Mouse (Mus musculus) lung, embryonic 15.5 days (tissue): Measurements from ENCODE around the gene Pitpnc1. TPM values are rescaled to one million over a fixed set of nuclear protein-coding genes. Genes with fewer than 3 reads are reported as not detected.

ENCODE experiments used
- ATAC-seq: fragments of 200-750 bp; cut with Nextera tagmentation; 2 replicates; pipeline ENCODE4 v1.8.0; 2017; ENCODE audit warnings: moderate number of reproducible peaks, borderline replicate concordance; ENCODE audit not compliant: low FRiP score, low TSS enrichment; ENCODE audit errors: extremely low read depth
- H3K27ac ChIP-seq: fragments of 300-500 bp; sonication (generic); 2 replicates; pipeline ENCODE4 v1.5.1; 2015; ENCODE audit warnings: moderate library complexity, mild to moderate bottlenecking, inconsistent platforms
- H3K27me3 ChIP-seq: fragments of 300-500 bp; sonication (generic); 2 replicates; pipeline ENCODE4 v1.6.1; 2015; ENCODE audit warnings: inconsistent platforms
- H3K36me3 ChIP-seq: fragments of 300-500 bp; sonication (generic); 2 replicates; pipeline ENCODE4 v1.6.1; 2015; ENCODE audit warnings: inconsistent platforms
- H3K4me1 ChIP-seq: fragments of 300-500 bp; sonication (generic); 2 replicates; pipeline ENCODE4 v1.6.1; 2015; ENCODE audit warnings: inconsistent platforms
- H3K4me2 ChIP-seq: fragments of 300-500 bp; sonication (generic); 2 replicates; pipeline ENCODE4 v1.6.1; 2015; ENCODE audit warnings: inconsistent platforms, mild to moderate bottlenecking, moderate library complexity
- H3K4me3 ChIP-seq: fragments of 300-500 bp; sonication (generic); 2 replicates; pipeline ENCODE4 v1.5.1; 2015; ENCODE audit warnings: mild to moderate bottlenecking, inconsistent platforms
- H3K9ac ChIP-seq: fragments of 300-500 bp; sonication (generic); 2 replicates; pipeline ENCODE4 v1.6.1; 2015; ENCODE audit warnings: inconsistent platforms
- H3K9me3 ChIP-seq: fragments of 300-500 bp; sonication (generic); 2 replicates; pipeline ENCODE4 v1.6.1; 2016; ENCODE audit warnings: inconsistent platforms
- WGBS: fragments of 180-500 bp; shearing (Covaris S2); methylation state at CpG from one replicate; pipeline ENCODE4 v1.1.7; 2015; 5-methylcytosine and 5-hydroxymethylcytosine counted together
- polyA plus RNA-seq: library from polyadenylated mRNA; unstranded; fragments of >200 nt; fragmentation: Nextera tagmentation; extraction: Ambion mirVana; gene quantifications from 2 replicates; pipeline ENCODE4 v1.2.1, GENCODE M21; 2015

The Pitpnc1 gene
- polyA plus RNA-seq, 1 experiment from 2014 or later, result 16.7 TPM

DNA sequence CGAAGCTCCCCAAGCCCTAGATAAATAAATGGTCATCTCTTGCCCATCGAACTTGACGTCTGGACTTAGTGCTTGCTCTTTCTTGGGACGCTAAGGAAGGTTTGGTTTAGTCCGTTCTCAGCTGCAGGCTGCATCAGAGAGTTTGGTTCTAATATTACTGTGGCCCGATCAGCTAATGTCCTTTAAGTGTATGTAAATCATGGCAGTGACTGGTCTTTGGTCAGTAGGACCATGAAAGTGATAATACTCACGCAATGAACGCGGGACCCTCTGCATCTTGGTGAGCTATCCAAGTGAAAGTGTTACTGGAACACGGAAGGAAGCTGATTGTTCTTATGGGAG, 9.3 kb upstream of the Pitpnc1 start:
- Histone ChIP-seq H3K9me3 (no peaks in the 10 kb centered on the region), H3K36me3 (peaks cover 5% of the 10 kb centered on the region; the same call in 1 of the 2 replicates), H3K4me2 (peak overlapping the region; percentile 81), H3K4me3 (peak overlapping the region; percentile 99), H3K27ac (peak overlapping the region; percentile 71; the same call in 1 of the 2 replicates), H3K4me1 (peaks cover 17% of the 10 kb centered on the region), H3K27me3 (no peaks in the 10 kb centered on the region), H3K9ac (peak overlapping the region; percentile 98)
- WGBS, result under 1% methylated on average over 10 of the region's 10 CpGs
- ATAC-seq, result no peak

DNA sequence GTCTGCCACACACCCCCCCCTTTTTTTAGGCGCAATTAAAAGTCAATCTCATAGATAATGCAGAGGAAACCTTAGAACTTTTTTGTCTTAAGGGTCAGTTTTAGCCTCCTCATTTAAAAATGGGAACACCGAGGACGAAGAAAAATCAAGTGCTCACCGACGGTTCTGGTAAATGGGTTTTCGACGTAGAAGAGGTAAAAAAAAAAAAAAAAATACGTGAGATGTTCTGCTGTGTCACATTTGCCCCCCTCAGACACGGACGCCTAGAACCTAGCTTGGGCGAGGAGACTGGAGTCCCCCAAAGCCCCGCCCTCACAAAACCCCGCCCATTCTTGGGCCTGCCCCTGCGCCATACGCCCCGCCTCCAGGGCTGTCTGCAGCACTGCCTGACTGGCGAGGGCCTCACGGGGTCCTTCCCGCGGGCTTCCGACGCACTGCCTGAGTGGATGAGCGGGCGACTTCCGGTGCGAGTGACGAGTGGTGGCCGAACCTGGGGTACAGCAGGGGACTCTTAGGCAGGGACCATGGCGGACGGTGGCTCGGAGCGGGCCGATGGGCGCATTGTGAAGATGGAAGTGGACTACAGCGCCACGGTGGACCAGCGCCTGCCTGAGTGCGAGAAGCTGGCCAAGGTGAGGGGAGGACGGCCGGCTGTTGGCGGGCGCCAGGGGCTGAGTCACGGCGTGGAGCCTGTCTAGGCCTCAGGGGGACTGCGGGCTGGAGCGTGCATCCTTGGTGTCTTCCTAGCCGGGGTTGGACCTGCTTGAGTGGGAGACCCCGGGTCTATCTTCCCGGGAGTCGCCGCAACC, 8.8 kb upstream of the Pitpnc1 start, which contains the start of gene Psmd12:
Gene Psmd12 (plus strand): TSS at position 432 of the 809 bp plus-strand sequence.
- Histone ChIP-seq H3K4me1 (peaks cover 17% of the 10 kb centered on the region), H3K9me3 (no peaks in the 10 kb centered on the region), H3K36me3 (no peaks in the 10 kb centered on the region), H3K9ac (peak within 1 kb of the TSS; percentile 98), H3K4me2 (peak within 1 kb of the TSS; percentile 81), H3K27ac (peak within 1 kb of the TSS; percentile 71), H3K4me3 (peak within 1 kb of the TSS; percentile 99), H3K27me3 (no peaks in the 10 kb centered on the region)
- ATAC-seq, result peak; percentile 98
- under 1% methylated on average over 51 of the region's 51 CpGs for WGBS

DNA sequence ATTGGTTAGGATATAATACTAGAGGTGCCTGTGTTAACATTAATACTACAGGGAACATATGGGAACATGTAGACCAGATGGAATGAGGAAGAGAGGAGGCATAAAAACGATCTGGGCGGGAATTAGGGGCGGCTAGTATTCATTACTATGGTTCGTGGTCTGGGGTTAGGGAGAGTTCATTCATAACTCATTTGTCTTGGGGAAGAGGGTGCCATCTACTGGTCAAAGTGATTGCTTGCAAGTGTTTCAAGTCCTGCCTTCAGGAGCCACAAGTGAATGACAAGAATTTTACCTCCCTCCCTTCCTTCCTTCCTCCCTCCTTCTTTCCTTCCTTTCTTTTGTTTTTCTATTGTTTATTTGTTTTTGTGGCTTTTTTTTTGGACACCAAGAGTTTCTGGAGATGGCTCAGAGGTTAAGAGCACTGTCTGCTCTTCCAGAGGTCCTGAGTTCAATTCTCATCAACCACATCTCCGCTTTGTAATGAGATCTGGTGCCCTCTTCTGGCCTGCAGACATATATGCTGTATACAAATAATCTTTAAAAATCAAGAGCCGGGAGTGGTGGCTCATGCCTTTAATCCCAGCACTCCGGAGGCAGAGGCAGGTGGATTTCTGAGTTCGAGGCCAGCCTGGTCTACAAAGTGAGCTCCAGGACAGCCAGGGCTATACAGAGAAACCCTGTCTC, 2.8 kb upstream of the Pitpnc1 start:
- 19% methylated on average over 8 of the region's 8 CpGs for WGBS
- no peak overlapping the region for H3K27ac ChIP-seq
- ATAC-seq, result no peak

GRCm38 (mm10) chr11:107472304-107472703, 1.8 kb upstream of the Pitpnc1 start:
- no peaks in the 10 kb centered on the region for H3K27me3 ChIP-seq
- H3K9me3 ChIP-seq, result no peaks in the 10 kb centered on the region
- H3K4me2 ChIP-seq, result no peak overlapping the region
- no peaks in the 10 kb centered on the region for H3K36me3 ChIP-seq
- H3K4me3 ChIP-seq, result no peak overlapping the region
- no peak overlapping the region for H3K9ac ChIP-seq
- H3K4me1 ChIP-seq, result peaks cover 22% of the 10 kb centered on the region
- no peak overlapping the region for H3K27ac ChIP-seq
- WGBS, result 94% methylated on average over 3 of the region's 3 CpGs
- ATAC-seq, result no peak

More for the DNA sequence above, 2.8 kb upstream of the Pitpnc1 start:
- H3K4me1 ChIP-seq, result peaks cover 18% of the 10 kb centered on the region
- H3K27me3 ChIP-seq, result no peaks in the 10 kb centered on the region
- no peak overlapping the region for H3K9ac ChIP-seq
- no peak overlapping the region for H3K4me2 ChIP-seq
- no peaks in the 10 kb centered on the region for H3K36me3 ChIP-seq
- H3K4me3 ChIP-seq, result no peak overlapping the region
- no peaks in the 10 kb centered on the region for H3K9me3 ChIP-seq

DNA sequence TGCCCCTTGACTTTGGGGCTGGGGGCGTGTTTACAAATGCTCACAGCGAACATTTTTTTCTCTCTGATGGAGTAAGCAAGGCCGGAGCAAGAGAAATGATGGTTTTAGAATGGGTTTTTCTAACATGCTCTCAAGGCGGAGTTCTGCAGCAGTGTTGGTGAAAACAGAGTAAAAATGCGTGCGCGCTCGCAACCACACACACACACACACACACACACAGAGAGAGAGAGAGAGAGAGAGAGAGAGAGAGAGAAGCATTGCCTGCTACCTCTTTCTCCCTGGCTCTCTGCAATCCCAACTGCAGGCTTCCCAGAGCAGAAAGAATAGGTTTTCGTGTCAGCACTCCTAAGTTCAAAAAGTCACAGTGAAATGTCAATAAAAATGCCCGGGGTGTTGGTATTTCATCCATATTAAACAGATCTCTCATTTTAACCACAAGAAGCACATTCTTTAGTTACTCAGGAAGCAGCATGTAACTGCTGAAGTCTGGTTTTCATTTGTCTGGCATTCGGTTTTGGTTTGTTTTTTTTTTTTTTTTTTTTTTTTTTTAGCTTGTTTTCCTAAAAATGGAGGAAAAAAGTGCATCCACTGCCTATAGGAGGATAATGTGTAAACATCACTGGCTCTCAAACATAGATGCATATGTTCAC, 697 bp upstream of the Pitpnc1 start:
- ATAC-seq, result no peak
- H3K9me3 ChIP-seq, result no peaks in the 10 kb centered on the region
- 3% methylated on average over 11 of the region's 11 CpGs for WGBS
- peak overlapping the region; percentile 78; the same call in 1 of the 2 replicates for H3K9ac ChIP-seq
- H3K4me1 ChIP-seq, result peaks cover 30% of the 10 kb centered on the region
- peak overlapping the region; percentile 70 for H3K4me3 ChIP-seq
- H3K27ac ChIP-seq, result peak overlapping the region; percentile 94
- no peaks in the 10 kb centered on the region for H3K36me3 ChIP-seq
- peak overlapping the region; percentile 87 for H3K4me2 ChIP-seq
- H3K27me3 ChIP-seq, result no peaks in the 10 kb centered on the region

DNA sequence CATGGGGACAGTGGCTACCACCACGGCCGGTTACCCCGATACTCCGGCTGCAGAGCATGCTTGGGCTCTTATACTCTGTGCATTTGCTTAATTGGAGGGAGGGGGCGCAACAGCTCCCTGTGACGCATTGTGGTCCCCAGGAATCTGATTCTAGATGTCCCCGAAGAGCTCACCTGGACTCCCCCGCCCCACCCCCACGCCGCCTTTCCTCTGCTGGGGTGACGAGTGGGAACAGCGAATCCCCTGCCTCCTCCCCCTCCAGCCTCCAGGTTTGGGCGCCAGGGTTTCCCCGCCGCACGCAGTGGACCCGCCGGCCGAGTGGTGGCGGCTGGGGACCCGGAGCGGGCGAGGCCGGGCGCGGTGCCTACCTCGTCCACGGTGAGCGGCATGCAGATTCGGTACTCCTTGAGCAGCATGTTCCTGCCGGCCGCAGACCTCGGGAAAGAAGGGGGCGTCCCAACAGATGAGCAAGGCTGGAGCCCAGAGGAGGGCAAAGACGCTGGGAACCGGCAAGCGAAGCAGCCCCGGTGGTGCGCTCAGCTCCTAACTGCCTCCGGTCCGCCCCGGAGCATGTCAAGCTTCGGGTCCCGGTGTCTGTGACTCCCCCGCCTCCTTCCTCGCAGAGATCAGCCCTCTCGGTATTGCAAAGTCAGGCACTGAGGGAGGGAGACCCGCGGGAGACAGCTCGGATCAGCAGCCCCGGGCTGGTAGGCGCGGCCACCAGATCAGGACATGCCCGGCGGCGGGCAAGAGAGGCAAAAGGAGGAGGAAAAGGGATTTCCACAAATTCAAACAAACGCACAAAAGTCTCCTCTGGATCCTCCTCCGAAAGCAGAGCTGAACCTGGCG, 752 bp downstream of the Pitpnc1 start:
- Histone ChIP-seq H3K9ac (peak overlapping the region; percentile 78), H3K4me3 (peak overlapping the region; percentile 70), H3K9me3 (no peaks in the 10 kb centered on the region), H3K4me1 (peaks cover 34% of the 10 kb centered on the region), H3K4me2 (peak overlapping the region; percentile 87), H3K36me3 (no peaks in the 10 kb centered on the region), H3K27me3 (no peaks in the 10 kb centered on the region), H3K27ac (peak overlapping the region; percentile 94)
- peak; percentile 47 for ATAC-seq
- 0% methylated on average over 59 of the region's 59 CpGs for WGBS

- under 1% methylated on average over 38 of the region's 38 CpGs for WGBS
Measured at GRCm38 (mm10) chr11:107469031-107469522, 1.4 kb downstream of the Pitpnc1 start.

DNA sequence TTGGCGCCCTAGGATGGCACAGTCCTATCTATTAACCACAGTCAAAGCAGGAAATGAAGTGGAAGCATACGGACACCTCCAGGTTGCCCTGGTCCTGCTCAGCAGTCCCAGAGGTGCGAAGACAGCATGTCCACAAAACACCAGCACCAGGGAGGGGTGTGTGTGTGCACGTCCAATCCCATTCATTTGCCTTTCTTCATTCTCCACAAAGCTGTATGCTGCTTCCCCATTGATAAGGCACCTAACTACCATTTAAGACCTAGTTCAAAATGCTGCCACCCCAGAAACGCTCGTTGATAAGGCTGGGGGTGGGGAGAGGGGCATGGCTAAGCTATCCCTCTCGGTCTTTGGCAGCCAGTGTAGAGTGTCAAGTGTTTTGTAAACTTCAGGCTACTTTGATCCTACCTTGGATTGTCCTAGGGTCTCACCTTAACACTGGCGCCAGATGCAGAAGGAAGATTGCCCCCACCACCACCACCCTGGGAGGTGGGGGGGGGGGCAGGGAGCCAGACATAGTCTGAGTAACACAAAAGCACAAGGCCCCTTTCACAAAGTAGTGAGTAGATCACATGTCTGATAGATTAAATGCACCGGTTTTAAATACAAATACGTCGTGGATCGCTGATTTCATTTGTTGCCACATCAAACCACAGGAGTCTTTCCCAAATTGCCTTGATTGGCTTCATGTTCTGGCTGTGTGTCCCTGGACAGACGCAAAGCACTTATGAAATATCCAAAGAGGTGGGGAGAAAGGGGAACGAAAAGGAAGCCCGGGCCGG, 2.1 kb downstream of the Pitpnc1 start:
- H3K36me3 ChIP-seq, result no peaks in the 10 kb centered on the region
- WGBS, result 15% methylated on average over 16 of the region's 16 CpGs
- peak overlapping the region; percentile 87 for H3K4me2 ChIP-seq
- peak overlapping the region; percentile 94 for H3K27ac ChIP-seq
- peak overlapping the region; percentile 70 for H3K4me3 ChIP-seq
- no peaks in the 10 kb centered on the region for H3K9me3 ChIP-seq
- peaks cover 34% of the 10 kb centered on the region for H3K4me1 ChIP-seq
- H3K27me3 ChIP-seq, result no peaks in the 10 kb centered on the region
- ATAC-seq, result no peak
- peak overlapping the region; percentile 78 for H3K9ac ChIP-seq

More at GRCm38 (mm10) chr11:107469031-107469522, 1.4 kb downstream of the Pitpnc1 start:
- peaks cover 34% of the 10 kb centered on the region for H3K4me1 ChIP-seq
- H3K9ac ChIP-seq, result peak overlapping the region; percentile 78
- peak; percentile 76 for ATAC-seq
- H3K27ac ChIP-seq, result peak overlapping the region; percentile 94
- no peaks in the 10 kb centered on the region for H3K9me3 ChIP-seq
- H3K27me3 ChIP-seq, result no peaks in the 10 kb centered on the region
- no peaks in the 10 kb centered on the region for H3K36me3 ChIP-seq
- peak overlapping the region; percentile 87 for H3K4me2 ChIP-seq
- H3K4me3 ChIP-seq, result peak overlapping the region; percentile 70

DNA sequence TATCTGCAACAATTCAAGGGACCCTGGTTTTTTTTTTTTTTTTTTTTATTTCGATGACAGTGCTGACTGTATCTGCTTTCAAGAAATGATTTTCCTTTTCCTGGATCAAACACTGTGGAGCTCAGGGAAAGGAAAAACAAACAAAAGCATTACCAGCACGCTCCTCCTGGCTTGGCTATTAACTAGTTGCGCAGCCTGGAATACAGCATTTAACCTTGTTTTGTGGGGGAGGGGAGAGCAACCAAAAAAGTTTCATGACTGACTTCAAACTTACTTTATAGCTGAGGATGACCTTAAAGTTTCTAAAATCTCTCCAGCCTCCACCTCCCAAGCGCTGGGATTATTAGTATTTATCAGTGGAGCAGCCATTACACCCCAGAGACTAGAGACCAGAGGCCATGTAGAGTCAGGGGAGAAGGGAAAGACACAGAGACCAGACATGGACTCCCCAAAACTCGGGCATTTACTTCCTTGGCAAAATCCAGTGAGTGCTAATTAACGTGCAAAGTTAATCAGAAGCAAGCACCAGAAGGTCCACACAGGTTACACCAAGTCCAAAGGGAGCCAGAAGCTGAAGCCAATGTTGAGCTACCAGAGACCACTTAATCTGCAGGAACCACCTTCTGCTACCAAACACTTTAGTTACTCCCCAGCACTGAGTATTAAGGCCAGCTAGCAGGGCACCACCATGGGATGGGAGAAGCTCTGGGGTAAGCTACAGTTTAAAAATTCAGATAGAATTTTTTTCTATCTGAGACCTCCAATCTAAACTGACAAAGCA, 3.7 kb downstream of the Pitpnc1 start:
- H3K9ac ChIP-seq, result no peak overlapping the region

DNA sequence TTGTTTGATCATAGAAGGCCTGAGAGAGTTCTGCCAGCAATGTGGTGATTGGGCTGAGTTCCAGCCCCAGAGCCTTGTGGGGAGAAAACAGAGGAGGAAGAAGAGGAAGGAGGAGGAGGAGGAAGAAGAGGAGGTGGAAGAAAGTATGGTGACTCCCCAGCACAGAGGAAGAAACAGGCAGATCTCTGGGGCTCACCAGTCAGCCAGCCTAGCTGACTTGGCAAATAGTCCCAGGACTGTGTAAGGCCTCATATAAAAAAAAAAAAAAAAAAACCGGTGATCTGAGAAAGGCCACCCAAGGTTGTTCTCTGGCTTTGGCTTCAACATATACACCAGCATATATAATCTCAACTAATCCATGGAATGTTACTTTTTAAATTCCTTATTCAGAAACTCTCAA, 4.5 kb downstream of the Pitpnc1 start:
- no peak overlapping the region for H3K27ac ChIP-seq
- WGBS, result 44% methylated on average over 1 of the region's 1 CpGs
- H3K9ac ChIP-seq, result no peak overlapping the region
- H3K4me2 ChIP-seq, result no peak overlapping the region
- H3K9me3 ChIP-seq, result no peaks in the 10 kb centered on the region
- no peaks in the 10 kb centered on the region for H3K36me3 ChIP-seq
- no peak for ATAC-seq
- H3K4me1 ChIP-seq, result peaks cover 23% of the 10 kb centered on the region
- no peak overlapping the region for H3K4me3 ChIP-seq
- H3K27me3 ChIP-seq, result no peaks in the 10 kb centered on the region

More for the DNA sequence above, 3.7 kb downstream of the Pitpnc1 start:
- no peaks in the 10 kb centered on the region for H3K9me3 ChIP-seq
- no peak overlapping the region for H3K27ac ChIP-seq
- H3K27me3 ChIP-seq, result no peaks in the 10 kb centered on the region
- no peaks in the 10 kb centered on the region for H3K36me3 ChIP-seq
- no peak overlapping the region for H3K4me2 ChIP-seq
- peaks cover 29% of the 10 kb centered on the region for H3K4me1 ChIP-seq
- no peak overlapping the region for H3K4me3 ChIP-seq
- 52% methylated on average over 6 of the region's 6 CpGs for WGBS
- no peak for ATAC-seq
